In the genomic region with DNA sequence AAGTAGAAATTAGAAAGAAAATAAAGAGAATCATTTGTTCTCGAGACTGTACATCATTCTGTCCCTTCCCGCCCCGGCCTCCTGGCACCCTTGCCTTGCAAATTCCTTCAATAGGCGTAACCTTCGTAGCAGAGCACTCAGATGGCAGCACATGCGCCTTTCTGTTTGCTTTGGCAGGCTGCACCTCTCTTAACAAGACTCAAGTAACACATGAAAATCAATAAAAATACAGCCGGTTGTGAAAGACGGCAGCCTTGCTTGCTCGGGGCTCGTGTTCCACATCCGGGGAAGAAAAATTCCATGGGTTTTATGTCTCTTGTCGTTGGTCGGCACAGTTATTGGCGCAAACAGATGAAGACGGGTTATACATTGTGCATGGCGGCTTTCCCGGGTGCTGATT, we compare ENCODE assay signal across 7 mouse cellular contexts.
DNase-seq lines count a peak whose midpoint lies in the region.

No protein-coding gene starts in this region.

- DNase-seq in adrenal gland, postnatal 10 days, result peak; percentile 32
- peak; percentile 54 for DNase-seq in gastrocnemius, adult 18-20 months (ENCODE audit: low spot score)
- peak; percentile 42 for DNase-seq in kidney, adult 9 months
- peak; percentile 92 for DNase-seq in lung, postnatal 36 days
- DNase-seq in spleen, postnatal 4 days (ENCODE audit: low spot score in 2 of 2), result no peak
- no peak for DNase-seq in layer of hippocampus, postnatal 25 days (ENCODE audit: extremely low spot score in 1 of 2, low spot score in 1 of 2)
- no peak for DNase-seq in left cerebral cortex, adult 18-20 months (ENCODE audit: low spot score in 2 of 2)

Comparison
In these comparisons a context has a peak if more than half of its experiments do, and no peak if none do; other contexts are left out.
1. DNase-seq: peak in adrenal gland, postnatal 10 days (single experiment), gastrocnemius, adult 18-20 months (single experiment), kidney, adult 9 months (single experiment) and lung, postnatal 36 days (single experiment); none in spleen, postnatal 4 days (0 of 2), layer of hippocampus, postnatal 25 days (0 of 2) and left cerebral cortex, adult 18-20 months (0 of 2).